Mouse (Mus musculus) liver, postnatal 0 days (tissue): ENCODE data around the gene Tmem33.

Source experiments
- CTCF ChIP-seq: sonication (generic); IDR thresholded peaks from 2 replicates; pipeline ENCODE4 v1.5.1; 2016; ENCODE audit warnings: antibody characterized with exemption, low read depth
- EP300 ChIP-seq: IDR thresholded peaks from 2 replicates; pipeline ENCODE4 v1.6.1; 2016; ENCODE audit warnings: antibody characterized with exemption, low read depth, mild to moderate bottlenecking

- TF ChIP-seq CTCF (no peak), EP300 (peak; percentile 89)
These were observed 47.4 kb downstream of the Tmem33 start for GRCm38 (mm10) chr5:67307659-67308222.
